Mouse (Mus musculus) hindbrain, embryonic 12.5 days (tissue): Measurements from ENCODE around the gene Zfp113. TPM values are rescaled to one million over a fixed set of nuclear protein-coding genes. Genes with fewer than 3 reads are reported as not detected.

Experiments used
- ATAC-seq: fragments of 200-750 bp; cut with Nextera tagmentation; 2 replicates; pipeline ENCODE4 v1.8.0; 2017; ENCODE audit warnings: moderate TSS enrichment; ENCODE audit not compliant: low FRiP score
- H3K27ac ChIP-seq: fragments of 300-500 bp; sonication (generic); 2 replicates; pipeline ENCODE4 v1.5.1; 2016; ENCODE audit warnings: mild to moderate bottlenecking
- H3K27me3 ChIP-seq: fragments of 300-500 bp; sonication (generic); 2 replicates; pipeline ENCODE4 v1.6.1; 2016; ENCODE audit warnings: mild to moderate bottlenecking
- H3K36me3 ChIP-seq: fragments of 300-500 bp; sonication (generic); 2 replicates; pipeline ENCODE4 v1.6.1; 2016; ENCODE audit warnings: mild to moderate bottlenecking
- H3K4me1 ChIP-seq: fragments of 300-500 bp; sonication (generic); 2 replicates; pipeline ENCODE4 v1.6.1; 2016
- H3K4me2 ChIP-seq: fragments of 300-500 bp; sonication (generic); replicated peaks from 2 replicates; pipeline ENCODE4 v1.6.1; 2016; ENCODE audit warnings: mild to moderate bottlenecking
- H3K4me3 ChIP-seq: fragments of 300-500 bp; sonication (generic); 2 replicates; pipeline ENCODE4 v1.5.1; 2016; ENCODE audit warnings: mild to moderate bottlenecking
- H3K9ac ChIP-seq: fragments of 300-500 bp; sonication (generic); 2 replicates; pipeline ENCODE4 v1.6.1; 2016; ENCODE audit warnings: mild to moderate bottlenecking, moderate library complexity
- H3K9me3 ChIP-seq: fragments of 300-500 bp; sonication (generic); replicated peaks from 2 replicates; pipeline ENCODE4 v1.6.1; 2016; ENCODE audit warnings: mild to moderate bottlenecking
- WGBS: fragments of 180-500 bp; shearing (Covaris S2); methylation state at CpG from one replicate; pipeline ENCODE4 v1.1.7; 2016; 5-methylcytosine and 5-hydroxymethylcytosine counted together
- polyA plus RNA-seq: library from polyadenylated mRNA; unstranded; fragments of >200 nt; fragmentation: Nextera tagmentation; extraction: Ambion mirVana; gene quantifications from 2 replicates; pipeline ENCODE4 v1.2.1, GENCODE M21; 2016

Gene Zfp113
- polyA plus RNA-seq, 1 experiment from 2014 or later: 35.9 TPM

- no peaks in the 10 kb centered on the region for H3K27me3 ChIP-seq
- ATAC-seq: peak; percentile 90
- H3K9me3 ChIP-seq: no peaks in the 10 kb centered on the region
- peak overlapping the region; percentile 81 for H3K9ac ChIP-seq
- H3K4me3 ChIP-seq: peak overlapping the region; percentile 74
- WGBS: under 1% methylated on average over 47 of the region's 47 CpGs
- H3K36me3 ChIP-seq: peaks cover 49% of the 10 kb centered on the region
- peak overlapping the region; percentile 89 for H3K27ac ChIP-seq
- H3K4me1 ChIP-seq: peaks cover 22% of the 10 kb centered on the region
- peak overlapping the region; percentile 92 for H3K4me2 ChIP-seq
Observed at GRCm38 (mm10) chr5:138170936-138171561, 15.5 kb upstream of the Zfp113 start.

- Histone ChIP-seq H3K9me3 (no peaks in the 10 kb centered on the region), H3K4me2 (no peak overlapping the region), H3K27me3 (no peaks in the 10 kb centered on the region), H3K4me3 (0 out of 2 replicates have a peak overlapping the region, but pooled peaks have one; percentile 2), H3K36me3 (peaks cover 70% of the 10 kb centered on the region), H3K9ac (no peak overlapping the region), H3K27ac (no peak overlapping the region), H3K4me1 (peaks cover 24% of the 10 kb centered on the region)
- WGBS: 80% methylated on average over 8 of the region's 8 CpGs
- no peak for ATAC-seq
Observed at GRCm38 (mm10) chr5:138165594-138165993, 10.1 kb upstream of the Zfp113 start.

- H3K27ac ChIP-seq: no peak overlapping the region
- peaks cover 63% of the 10 kb centered on the region for H3K36me3 ChIP-seq
- no peaks in the 10 kb centered on the region for H3K27me3 ChIP-seq
- ATAC-seq: no peak
- WGBS: 71% methylated on average over 10 of the region's 10 CpGs
- peaks cover 16% of the 10 kb centered on the region for H3K4me1 ChIP-seq
- no peaks in the 10 kb centered on the region for H3K9me3 ChIP-seq
- H3K4me2 ChIP-seq: no peak overlapping the region
- no peak overlapping the region for H3K4me3 ChIP-seq
- no peak overlapping the region for H3K9ac ChIP-seq
Observed at GRCm38 (mm10) chr5:138163610-138164009, 8.1 kb upstream of the Zfp113 start.

- no peak overlapping the region for H3K9ac ChIP-seq
- 75% methylated on average over 6 of the region's 6 CpGs for WGBS
- H3K27ac ChIP-seq: no peak overlapping the region
- no peak overlapping the region for H3K4me2 ChIP-seq
- no peak overlapping the region for H3K4me3 ChIP-seq
- peaks cover 57% of the 10 kb centered on the region for H3K36me3 ChIP-seq
- ATAC-seq: no peak
- peaks cover 16% of the 10 kb centered on the region for H3K4me1 ChIP-seq
- H3K9me3 ChIP-seq: no peaks in the 10 kb centered on the region
- H3K27me3 ChIP-seq: no peaks in the 10 kb centered on the region
Observed at GRCm38 (mm10) chr5:138163046-138163445, 7.5 kb upstream of the Zfp113 start.

GRCm38 (mm10) chr5:138160842-138161665, 5.5 kb upstream of the Zfp113 start, which contains the start of gene Cops6:
TSS of gene Cops6 (plus strand) at chr5:138161071.
- peak within 1 kb of the TSS; percentile 77 for H3K4me3 ChIP-seq
- under 1% methylated on average over 42 of the region's 42 CpGs for WGBS
- peak within 1 kb of the TSS; percentile 84 for H3K9ac ChIP-seq
- peaks cover 38% of the 10 kb centered on the region for H3K36me3 ChIP-seq
- H3K4me1 ChIP-seq: peaks cover 16% of the 10 kb centered on the region
- ATAC-seq: peak; percentile 94
- peak within 1 kb of the TSS; percentile 82 for H3K4me2 ChIP-seq
- peak within 1 kb of the TSS; percentile 80 for H3K27ac ChIP-seq
- no peaks in the 10 kb centered on the region for H3K9me3 ChIP-seq
- H3K27me3 ChIP-seq: no peaks in the 10 kb centered on the region

DNA sequence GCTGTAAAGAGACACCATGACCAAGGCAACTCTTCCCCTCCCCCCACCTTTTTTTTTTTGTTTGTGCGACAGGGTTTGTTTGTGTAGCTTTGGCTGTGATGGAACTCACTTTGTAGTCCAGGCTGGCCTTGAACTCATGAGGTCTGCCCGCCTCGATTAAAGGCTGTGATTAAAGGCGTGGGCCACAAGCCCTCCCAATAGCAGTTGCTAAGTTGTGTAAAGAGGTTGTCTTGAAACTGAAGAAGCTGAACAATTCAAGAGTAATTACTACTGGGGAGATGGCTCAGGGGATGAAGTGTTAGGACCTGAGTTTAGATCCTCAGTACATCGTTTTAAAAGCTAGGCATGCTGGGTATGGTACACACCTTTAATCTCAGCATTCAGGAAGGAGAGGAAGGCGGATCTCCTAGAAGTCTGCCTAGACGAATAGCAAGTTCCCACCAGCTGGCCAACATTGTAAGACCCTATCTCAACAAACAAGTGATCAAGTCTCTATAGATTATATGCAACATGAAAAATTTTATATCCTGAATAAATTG, 4.7 kb upstream of the Zfp113 start:
- WGBS: 75% methylated on average over 7 of the region's 7 CpGs
- peak overlapping the region; percentile 82 for H3K4me2 ChIP-seq
- peak; percentile 1; the same call in 1 of the 2 replicates for ATAC-seq
- peak overlapping the region; percentile 80 for H3K27ac ChIP-seq
- peak overlapping the region; percentile 77 for H3K4me3 ChIP-seq
- no peaks in the 10 kb centered on the region for H3K27me3 ChIP-seq
- 0 out of 2 replicates have a peak overlapping the region, but pooled peaks have one; percentile 84 for H3K9ac ChIP-seq
- H3K4me1 ChIP-seq: peaks cover 16% of the 10 kb centered on the region
- no peaks in the 10 kb centered on the region for H3K9me3 ChIP-seq
- H3K36me3 ChIP-seq: peaks cover 30% of the 10 kb centered on the region

GRCm38 (mm10) chr5:138154390-138154789, 1.2 kb downstream of the Zfp113 start:
- Histone ChIP-seq H3K4me3 (peak overlapping the region; percentile 80), H3K27me3 (no peaks in the 10 kb centered on the region), H3K36me3 (peaks cover 31% of the 10 kb centered on the region), H3K4me2 (peak overlapping the region; percentile 74), H3K9ac (peak overlapping the region; percentile 93), H3K4me1 (peaks cover 10% of the 10 kb centered on the region), H3K27ac (no peak overlapping the region), H3K9me3 (no peaks in the 10 kb centered on the region)
- ATAC-seq: no peak
- 92% methylated on average over 3 of the region's 3 CpGs for WGBS

- no peaks in the 10 kb centered on the region for H3K27me3 ChIP-seq
- no peak overlapping the region for H3K9ac ChIP-seq
- ATAC-seq: no peak
- H3K27ac ChIP-seq: no peak overlapping the region
- 83% methylated on average over 4 of the region's 4 CpGs for WGBS
- H3K9me3 ChIP-seq: no peaks in the 10 kb centered on the region
- H3K4me1 ChIP-seq: no peaks in the 10 kb centered on the region
- no peak overlapping the region for H3K4me2 ChIP-seq
- H3K36me3 ChIP-seq: peaks cover 47% of the 10 kb centered on the region
- H3K4me3 ChIP-seq: no peak overlapping the region
Observed at GRCm38 (mm10) chr5:138138585-138138984, 17.0 kb downstream of the Zfp113 start.

GRCm38 (mm10) chr5:138137935-138138549, 17.5 kb downstream of the Zfp113 start:
- H3K9ac ChIP-seq: no peak overlapping the region
- H3K27me3 ChIP-seq: no peaks in the 10 kb centered on the region
- H3K4me2 ChIP-seq: no peak overlapping the region
- WGBS: 61% methylated on average over 8 of the region's 8 CpGs
- no peaks in the 10 kb centered on the region for H3K4me1 ChIP-seq
- H3K36me3 ChIP-seq: peaks cover 47% of the 10 kb centered on the region
- H3K9me3 ChIP-seq: no peaks in the 10 kb centered on the region
- peak; percentile 54; the same call in 1 of the 2 replicates for ATAC-seq
- H3K4me3 ChIP-seq: no peak overlapping the region
- no peak overlapping the region for H3K27ac ChIP-seq

DNA sequence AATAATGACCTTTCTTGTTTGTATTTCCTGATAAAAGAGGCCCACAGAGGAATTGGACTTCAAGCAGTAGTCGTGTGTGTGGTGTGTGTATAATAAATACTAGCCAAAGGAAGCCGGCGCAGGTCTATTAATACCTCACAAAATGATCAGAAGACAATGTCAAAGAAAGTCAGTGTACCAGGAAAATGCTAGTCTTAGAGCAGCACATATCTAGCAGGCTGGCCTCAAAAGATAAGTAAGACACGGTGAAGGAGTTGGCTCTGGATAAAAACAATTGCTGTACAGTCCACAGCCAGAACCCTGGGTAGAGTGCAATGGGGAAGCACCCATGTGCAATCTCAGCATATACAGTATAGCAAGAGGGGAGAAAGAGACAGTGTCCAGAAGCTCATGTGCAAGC, 18.3 kb downstream of the Zfp113 start:
- Histone ChIP-seq H3K4me1 (no peaks in the 10 kb centered on the region), H3K27me3 (no peaks in the 10 kb centered on the region), H3K4me2 (no peak overlapping the region), H3K9ac (no peak overlapping the region), H3K27ac (no peak overlapping the region), H3K9me3 (no peaks in the 10 kb centered on the region), H3K36me3 (peaks cover 49% of the 10 kb centered on the region), H3K4me3 (no peak overlapping the region)
- WGBS: 86% methylated on average over 4 of the region's 4 CpGs
- ATAC-seq: no peak

DNA sequence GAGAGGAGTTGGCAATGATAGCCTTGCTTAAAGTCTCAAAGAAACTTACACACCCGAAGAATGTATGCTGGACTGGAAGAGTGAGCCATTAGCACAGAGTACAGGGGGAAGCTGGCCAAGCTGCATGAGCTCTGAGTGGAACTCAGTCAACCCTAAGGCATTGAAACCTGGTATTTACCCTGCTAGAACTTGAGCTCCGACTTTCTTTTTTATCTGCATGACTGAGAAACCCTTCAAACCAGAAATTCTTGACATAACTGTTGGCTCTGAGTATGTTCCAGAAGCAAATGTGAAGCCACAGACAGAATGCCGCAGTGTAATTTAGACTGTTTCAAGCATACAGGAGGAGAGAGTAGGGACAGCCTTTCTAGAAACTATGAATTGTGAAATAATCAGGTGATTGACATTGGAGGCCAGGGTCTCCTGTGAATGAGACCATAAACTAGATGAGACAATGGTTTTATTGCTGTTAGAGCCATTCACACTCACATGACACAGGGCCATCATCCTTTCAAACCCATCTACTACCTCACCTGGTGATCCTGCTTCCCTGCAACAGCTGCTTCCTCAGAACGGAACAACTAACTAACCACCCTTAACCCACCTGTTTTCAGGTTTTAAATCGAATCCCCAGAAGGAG, 23.0 kb downstream of the Zfp113 start:
- H3K36me3 ChIP-seq: peaks cover 73% of the 10 kb centered on the region
- H3K4me3 ChIP-seq: no peak overlapping the region
- no peaks in the 10 kb centered on the region for H3K27me3 ChIP-seq
- 93% methylated on average over 5 of the region's 5 CpGs for WGBS
- no peak for ATAC-seq
- H3K4me2 ChIP-seq: no peak overlapping the region
- H3K9ac ChIP-seq: no peak overlapping the region
- H3K4me1 ChIP-seq: no peaks in the 10 kb centered on the region
- no peak overlapping the region for H3K27ac ChIP-seq
- H3K9me3 ChIP-seq: no peaks in the 10 kb centered on the region
